Mouse (Mus musculus): ENCODE data around the gene Unk. TPM values are rescaled to one million over a fixed set of nuclear protein-coding genes. Genes with fewer than 3 reads are reported as not detected.

The Unk gene
- polyA plus RNA-seq, 1 experiment from 2014 or later = 7.4 TPM

GRCm38 (mm10) chr11:116078221-116078620 is 48.1 kb downstream of the Unk start:
- H3K27me3 ChIP-seq (replicated peaks; ENCODE audit: control insufficient read depth, insufficient read depth, low read length) = no peaks in the 10 kb centered on the region
- peak overlapping the region; percentile 29 for H3K4me3 ChIP-seq (ENCODE audit: low read depth, low read length)
- H3K4me2 ChIP-seq (replicated peaks; ENCODE audit: low read depth) = peak overlapping the region; percentile 64
- ATAC-seq = peak; percentile 7
- H3K9me3 ChIP-seq (ENCODE audit: control insufficient read depth) = no peaks in the 10 kb centered on the region
- WGBS = 7% methylated on average over 16 of the region's 16 CpGs
- no peak overlapping the region for H3K9ac ChIP-seq (ENCODE audit: low read depth, low read length)
- H3K4me1 ChIP-seq (replicated peaks; ENCODE audit: control insufficient read depth, insufficient read depth, low read length) = peaks cover 4% of the 10 kb centered on the region; the same call in 1 of the 2 replicates
- peaks cover 42% of the 10 kb centered on the region for H3K36me3 ChIP-seq (ENCODE audit: control insufficient read depth, insufficient read depth)
- no peak for TF ChIP-seq CTCF (IDR thresholded peaks at IDR 0.05; ENCODE audit: low read depth)
- H3K27ac ChIP-seq (ENCODE audit: low read depth, low read length) = peak overlapping the region; percentile 62

DNA sequence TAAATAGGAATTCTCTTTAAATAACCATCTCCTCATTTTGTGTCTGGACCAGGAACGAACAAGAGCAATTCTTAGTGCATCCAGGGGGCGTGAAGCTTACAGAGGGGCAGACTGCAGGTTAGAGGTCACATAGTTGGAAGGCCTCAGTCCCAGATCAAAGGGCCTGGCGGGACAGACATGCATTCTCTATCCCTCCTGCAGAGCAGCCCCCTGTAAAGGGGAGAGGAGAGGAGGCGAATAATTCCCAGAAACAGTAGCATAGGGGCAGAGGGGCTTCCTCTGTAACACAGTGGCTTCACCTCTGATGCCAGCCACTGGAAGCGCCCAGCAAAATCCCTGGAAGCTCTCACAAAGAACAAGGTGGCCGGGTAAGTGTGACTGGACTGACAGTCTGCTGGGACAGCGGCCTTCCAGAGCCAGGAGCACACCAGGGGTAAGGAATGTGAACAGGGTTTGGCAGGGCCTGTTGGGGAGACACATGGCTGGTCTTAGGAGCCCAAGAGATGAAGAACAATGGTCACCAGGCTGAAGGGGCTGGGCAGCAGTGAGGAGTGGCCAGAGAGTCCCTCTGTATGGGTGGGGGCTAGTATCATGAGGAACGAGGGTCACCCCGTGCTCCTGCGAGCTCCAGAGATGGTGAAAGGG is 48.7 kb downstream of the Unk start:
- Histone ChIP-seq H3K9me3 (ENCODE audit: control insufficient read depth) (no peaks in the 10 kb centered on the region), H3K4me2 (replicated peaks; ENCODE audit: low read depth) (no peak overlapping the region), H3K4me1 (replicated peaks; ENCODE audit: control insufficient read depth, insufficient read depth, low read length) (peaks cover 4% of the 10 kb centered on the region; the same call in 1 of the 2 replicates), H3K36me3 (ENCODE audit: control insufficient read depth, insufficient read depth) (peaks cover 48% of the 10 kb centered on the region), H3K9ac (ENCODE audit: low read depth, low read length) (no peak overlapping the region), H3K27me3 (replicated peaks; ENCODE audit: control insufficient read depth, insufficient read depth, low read length) (no peaks in the 10 kb centered on the region), H3K27ac (ENCODE audit: low read depth, low read length) (no peak overlapping the region), H3K4me3 (ENCODE audit: low read depth, low read length) (no peak overlapping the region)
- no peak for TF ChIP-seq CTCF (IDR thresholded peaks at IDR 0.05; ENCODE audit: low read depth)
- WGBS = 59% methylated on average over 10 of the region's 10 CpGs
- ATAC-seq = no peak

GRCm38 (mm10) chr11:116079511-116079910 is 49.4 kb downstream of the Unk start:
- H3K27ac ChIP-seq (ENCODE audit: low read depth, low read length) = no peak overlapping the region; the same call in 1 of the 2 replicates
- H3K9ac ChIP-seq (ENCODE audit: low read depth, low read length) = no peak overlapping the region
- H3K36me3 ChIP-seq (ENCODE audit: control insufficient read depth, insufficient read depth) = peaks cover 54% of the 10 kb centered on the region
- no peaks in the 10 kb centered on the region for H3K9me3 ChIP-seq (ENCODE audit: control insufficient read depth)
- TF ChIP-seq CTCF (IDR thresholded peaks at IDR 0.05; ENCODE audit: low read depth) = no peak
- WGBS = 66% methylated on average over 10 of the region's 10 CpGs
- no peaks in the 10 kb centered on the region for H3K27me3 ChIP-seq (replicated peaks; ENCODE audit: control insufficient read depth, insufficient read depth, low read length)
- ATAC-seq = no peak
- no peak overlapping the region for H3K4me3 ChIP-seq (ENCODE audit: low read depth, low read length)
- H3K4me1 ChIP-seq (replicated peaks; ENCODE audit: control insufficient read depth, insufficient read depth, low read length) = peaks cover 4% of the 10 kb centered on the region; the same call in 1 of the 2 replicates
- no peak overlapping the region for H3K4me2 ChIP-seq (replicated peaks; ENCODE audit: low read depth)

GRCm38 (mm10) chr11:116081081-116081480 is 51.0 kb downstream of the Unk start:
- peaks cover 54% of the 10 kb centered on the region for H3K36me3 ChIP-seq (ENCODE audit: control insufficient read depth, insufficient read depth)
- H3K9me3 ChIP-seq (ENCODE audit: control insufficient read depth) = no peaks in the 10 kb centered on the region
- ATAC-seq = no peak
- H3K4me2 ChIP-seq (replicated peaks; ENCODE audit: low read depth) = no peak overlapping the region
- TF ChIP-seq CTCF (IDR thresholded peaks at IDR 0.05; ENCODE audit: low read depth) = peak; percentile 79
- H3K4me1 ChIP-seq (replicated peaks; ENCODE audit: control insufficient read depth, insufficient read depth, low read length) = 0 out of 2 replicates have a peak, but pooled peaks cover 4% of the 10 kb centered on the region
- H3K27ac ChIP-seq (ENCODE audit: low read depth, low read length) = no peak overlapping the region
- WGBS = 60% methylated on average over 6 of the region's 6 CpGs
- H3K27me3 ChIP-seq (replicated peaks; ENCODE audit: control insufficient read depth, insufficient read depth, low read length) = no peaks in the 10 kb centered on the region
- H3K9ac ChIP-seq (ENCODE audit: low read depth, low read length) = no peak overlapping the region
- no peak overlapping the region for H3K4me3 ChIP-seq (ENCODE audit: low read depth, low read length)

GRCm38 (mm10) chr11:116083096-116083672 is 53.1 kb downstream of the Unk start:
- no peak for ATAC-seq
- no peak overlapping the region for H3K4me2 ChIP-seq (replicated peaks; ENCODE audit: low read depth)
- H3K9ac ChIP-seq (ENCODE audit: low read depth, low read length) = no peak overlapping the region
- no peaks in the 10 kb centered on the region for H3K9me3 ChIP-seq (ENCODE audit: control insufficient read depth)
- TF ChIP-seq CTCF (IDR thresholded peaks at IDR 0.05; ENCODE audit: low read depth) = no peak
- H3K4me1 ChIP-seq (replicated peaks; ENCODE audit: control insufficient read depth, insufficient read depth, low read length) = 0 out of 2 replicates have a peak, but pooled peaks cover 2% of the 10 kb centered on the region
- no peaks in the 10 kb centered on the region for H3K27me3 ChIP-seq (replicated peaks; ENCODE audit: control insufficient read depth, insufficient read depth, low read length)
- 84% methylated on average over 14 of the region's 14 CpGs for WGBS
- H3K27ac ChIP-seq (ENCODE audit: low read depth, low read length) = peak overlapping the region; percentile 15; the same call in 1 of the 2 replicates
- no peak overlapping the region for H3K4me3 ChIP-seq (ENCODE audit: low read depth, low read length)
- peaks cover 54% of the 10 kb centered on the region for H3K36me3 ChIP-seq (ENCODE audit: control insufficient read depth, insufficient read depth)

DNA sequence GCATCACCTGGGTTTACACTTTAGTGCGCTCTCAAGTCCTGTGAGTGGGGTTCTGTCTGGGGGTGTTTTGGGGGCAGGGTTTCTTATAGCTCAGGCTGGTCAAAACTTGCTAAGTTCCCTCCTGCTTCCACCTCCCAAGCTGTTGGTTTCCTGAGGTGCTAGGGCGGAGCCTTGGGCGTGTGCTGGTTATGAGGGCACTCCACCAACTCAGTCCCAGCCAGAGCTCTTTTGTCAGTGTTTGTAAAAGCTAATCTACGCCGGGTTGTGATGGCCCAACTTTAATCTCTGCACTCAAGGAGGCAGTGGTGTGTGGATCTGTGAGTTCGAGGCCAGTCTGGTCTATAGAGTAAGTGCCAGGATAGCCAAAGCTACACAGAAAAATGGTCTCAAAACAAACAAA is 54.0 kb downstream of the Unk start:
- no peak for TF ChIP-seq CTCF (IDR thresholded peaks at IDR 0.05; ENCODE audit: low read depth)
- peak overlapping the region; percentile 15; the same call in 1 of the 2 replicates for H3K27ac ChIP-seq (ENCODE audit: low read depth, low read length)

More for the DNA sequence above, 54.0 kb downstream of the Unk start:
- 74% methylated on average over 6 of the region's 6 CpGs for WGBS
- Histone ChIP-seq H3K9ac (ENCODE audit: low read depth, low read length) (no peak overlapping the region), H3K9me3 (ENCODE audit: control insufficient read depth) (no peaks in the 10 kb centered on the region), H3K4me3 (ENCODE audit: low read depth, low read length) (no peak overlapping the region), H3K4me2 (replicated peaks; ENCODE audit: low read depth) (peak overlapping the region; percentile 37; the same call in 1 of the 2 replicates), H3K27me3 (replicated peaks; ENCODE audit: control insufficient read depth, insufficient read depth, low read length) (no peaks in the 10 kb centered on the region), H3K36me3 (ENCODE audit: control insufficient read depth, insufficient read depth) (peaks cover 52% of the 10 kb centered on the region), H3K4me1 (replicated peaks; ENCODE audit: control insufficient read depth, insufficient read depth, low read length) (no peaks in the 10 kb centered on the region)
- no peak for ATAC-seq
